Mouse (Mus musculus): ENCODE measurements around the gene Bcdin3d.

Gene Bcdin3d

DNA sequence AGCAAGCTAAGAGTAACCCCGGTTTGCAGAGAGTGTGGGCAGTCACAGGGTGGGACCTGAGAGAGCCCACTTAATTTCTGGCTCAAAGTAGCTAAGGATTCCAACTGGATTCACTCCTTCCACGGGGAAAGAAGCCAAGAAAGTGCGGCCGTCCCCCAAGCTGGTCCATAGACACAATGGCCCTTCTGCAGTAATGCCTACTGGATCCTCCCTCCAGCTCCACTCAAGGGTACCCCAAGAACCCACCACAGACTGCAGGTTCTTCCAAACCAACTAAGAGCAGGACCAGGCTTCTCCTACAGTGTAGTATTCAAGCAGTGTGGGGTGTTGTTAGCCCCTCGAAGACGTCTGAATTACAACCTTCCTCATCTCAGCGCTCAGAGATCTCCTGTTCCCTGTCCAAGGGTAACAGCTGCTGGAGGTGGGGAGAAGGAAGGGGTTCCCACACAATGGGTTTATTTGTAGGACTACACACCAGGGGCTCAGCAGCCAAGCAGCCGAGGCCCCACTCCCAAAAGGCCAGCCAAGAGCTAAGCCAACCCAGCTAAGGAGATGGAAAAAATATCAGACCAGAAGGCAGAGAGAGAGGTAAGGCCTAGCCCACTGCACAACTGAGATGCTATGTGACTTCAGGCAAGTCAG lies 33.6 kb downstream of the Bcdin3d start:
- no peak for DNase-seq (ENCODE audit: low spot score in 2 of 2)

GRCm38 (mm10) chr15:99440112-99440815 lies 34.3 kb downstream of the Bcdin3d start:
- DNase-seq (ENCODE audit: low spot score in 2 of 2): no peak

- no peak for DNase-seq (ENCODE audit: low spot score in 2 of 2)
Observed at GRCm38 (mm10) chr15:99438966-99439698, 35.4 kb downstream of the Bcdin3d start.

DNA sequence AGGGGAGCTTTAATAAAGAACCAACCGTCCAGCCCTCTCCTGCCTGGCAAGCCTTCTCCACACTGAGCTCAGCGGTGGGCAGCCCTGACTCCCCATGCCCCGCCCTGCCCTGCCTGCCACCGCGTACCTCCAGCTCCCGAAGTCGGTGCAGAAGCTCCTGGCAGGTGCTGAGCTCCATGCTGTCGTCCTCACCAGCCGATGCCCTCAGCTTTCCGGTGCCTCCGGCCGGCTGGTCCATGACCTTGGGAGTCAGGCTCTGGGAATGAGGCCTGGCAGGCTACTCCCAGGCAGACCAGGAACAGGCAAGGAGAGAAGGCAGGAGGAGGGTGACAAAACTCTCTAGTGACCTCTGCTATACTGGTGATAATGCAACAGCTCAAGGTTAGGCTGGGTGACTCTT lies 40.6 kb downstream of the Bcdin3d start:
- DNase-seq (ENCODE audit: low spot score in 2 of 2): no peak

- DNase-seq (ENCODE audit: low spot score in 2 of 2): no peak
Observed at GRCm38 (mm10) chr15:99433081-99433718, 41.3 kb downstream of the Bcdin3d start.

DNA sequence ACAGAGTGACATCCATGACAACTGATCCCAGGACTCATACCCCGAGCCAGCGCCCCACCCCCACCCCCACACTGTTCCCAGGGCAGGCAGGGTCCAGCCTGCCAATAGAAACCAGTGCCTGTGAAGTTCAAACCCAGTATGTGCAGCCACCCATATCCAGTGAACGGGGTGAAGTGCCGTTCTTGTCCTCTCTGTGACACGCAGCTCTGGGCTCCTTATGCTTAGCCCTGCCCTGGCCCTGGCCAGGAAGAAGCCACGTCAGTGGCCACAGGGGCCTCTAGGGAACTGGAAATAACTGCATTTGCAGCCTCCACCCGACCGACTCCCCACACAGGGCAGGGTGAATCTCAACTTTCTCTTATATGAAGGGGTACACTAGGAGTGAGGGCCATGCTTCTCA lies 42.6 kb downstream of the Bcdin3d start:
- no peak for DNase-seq (ENCODE audit: low spot score in 2 of 2)

GRCm38 (mm10) chr15:99431504-99431903 lies 43.0 kb downstream of the Bcdin3d start:
- DNase-seq (ENCODE audit: low spot score in 2 of 2): no peak

DNA sequence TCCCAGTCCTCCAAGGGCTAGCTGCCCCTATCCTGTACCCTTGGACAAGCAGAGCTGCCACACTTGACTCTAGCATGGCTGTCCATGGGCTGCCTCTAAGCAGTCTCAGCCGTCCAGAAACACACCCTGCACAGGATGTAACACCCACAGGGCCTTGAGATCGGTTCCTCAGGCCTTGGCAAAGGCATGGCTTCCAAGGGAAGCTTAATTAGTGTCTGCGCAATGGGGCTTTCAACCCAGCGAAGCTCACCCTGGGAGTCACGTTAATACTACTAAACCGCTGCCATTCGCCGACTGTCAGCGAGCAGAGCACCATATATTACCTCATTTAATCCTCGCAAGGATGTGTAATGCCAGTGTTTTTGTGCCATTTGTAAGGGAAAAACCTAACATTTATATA lies 43.5 kb downstream of the Bcdin3d start:
- no peak for DNase-seq (ENCODE audit: low spot score in 2 of 2)

- DNase-seq (ENCODE audit: low spot score in 2 of 2): no peak
Observed at GRCm38 (mm10) chr15:99430394-99430793, 44.1 kb downstream of the Bcdin3d start.

GRCm38 (mm10) chr15:99423884-99424283 lies 50.6 kb downstream of the Bcdin3d start:
- no peak for DNase-seq (ENCODE audit: low spot score in 2 of 2)

DNA sequence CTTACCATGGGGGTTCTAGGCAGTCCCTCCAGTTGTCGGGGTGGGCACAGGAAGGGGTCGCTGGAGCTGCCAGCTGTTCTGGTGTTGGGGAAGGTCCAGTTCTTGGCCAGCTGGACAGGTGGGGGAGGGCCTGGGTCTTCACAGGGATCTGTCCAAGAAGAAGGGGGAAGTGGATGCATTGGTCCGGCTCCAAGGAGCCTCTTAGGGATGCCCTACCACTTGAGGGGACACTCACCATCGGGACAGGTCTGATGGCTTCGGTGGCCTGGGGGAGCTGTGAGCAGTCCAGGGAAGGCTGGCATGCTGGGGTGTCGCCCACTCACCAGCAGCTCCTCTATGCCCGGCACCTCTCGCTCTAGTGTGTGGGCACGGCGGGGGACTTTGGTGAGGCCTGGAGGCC lies 51.4 kb downstream of the Bcdin3d start:
- DNase-seq (ENCODE audit: low spot score in 2 of 2): no peak

DNA sequence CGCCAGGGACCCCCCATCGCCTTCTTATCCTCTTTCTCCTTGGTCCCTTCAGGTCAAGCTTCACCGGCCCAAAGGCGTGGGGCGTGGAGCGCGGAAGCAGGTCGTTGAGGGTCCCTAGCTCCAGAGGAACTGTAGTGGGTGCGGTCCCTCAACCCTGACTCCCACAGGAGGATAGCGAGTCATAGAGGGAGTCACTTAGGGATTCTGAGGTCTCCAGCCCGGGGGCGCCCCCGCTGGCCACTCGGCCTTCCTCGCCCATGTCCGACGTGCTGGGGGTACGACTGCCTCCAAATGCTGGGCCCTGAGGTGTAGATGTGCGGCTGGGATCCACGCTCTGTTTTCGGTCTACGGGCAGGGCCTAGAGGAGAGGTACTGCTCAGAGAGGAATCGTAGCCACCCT lies 52.0 kb downstream of the Bcdin3d start:
- no peak for DNase-seq (ENCODE audit: low spot score in 2 of 2)

GRCm38 (mm10) chr15:99421676-99422075 lies 52.9 kb downstream of the Bcdin3d start:
- DNase-seq (ENCODE audit: low spot score in 2 of 2): no peak

DNA sequence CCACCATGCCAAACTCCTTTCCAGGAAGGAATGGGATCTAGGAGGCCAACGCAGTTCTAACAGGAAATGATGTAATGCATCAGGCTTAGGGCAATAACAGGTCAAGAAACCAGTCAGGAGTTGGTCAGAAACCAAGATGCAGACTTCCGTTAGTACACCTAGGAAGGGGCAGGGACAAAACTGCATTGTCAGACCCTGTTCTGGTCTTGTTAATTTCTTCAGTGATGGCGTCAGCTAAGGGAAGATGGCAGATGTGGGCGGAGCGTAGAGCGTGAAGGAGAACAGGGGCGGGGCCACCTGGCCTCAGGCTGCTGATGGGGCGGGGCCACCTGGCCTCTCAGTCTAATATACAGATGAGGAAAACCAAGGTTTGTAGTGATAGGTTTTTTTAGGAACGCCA lies 53.4 kb downstream of the Bcdin3d start:
- no peak for DNase-seq (ENCODE audit: low spot score in 2 of 2)

DNA sequence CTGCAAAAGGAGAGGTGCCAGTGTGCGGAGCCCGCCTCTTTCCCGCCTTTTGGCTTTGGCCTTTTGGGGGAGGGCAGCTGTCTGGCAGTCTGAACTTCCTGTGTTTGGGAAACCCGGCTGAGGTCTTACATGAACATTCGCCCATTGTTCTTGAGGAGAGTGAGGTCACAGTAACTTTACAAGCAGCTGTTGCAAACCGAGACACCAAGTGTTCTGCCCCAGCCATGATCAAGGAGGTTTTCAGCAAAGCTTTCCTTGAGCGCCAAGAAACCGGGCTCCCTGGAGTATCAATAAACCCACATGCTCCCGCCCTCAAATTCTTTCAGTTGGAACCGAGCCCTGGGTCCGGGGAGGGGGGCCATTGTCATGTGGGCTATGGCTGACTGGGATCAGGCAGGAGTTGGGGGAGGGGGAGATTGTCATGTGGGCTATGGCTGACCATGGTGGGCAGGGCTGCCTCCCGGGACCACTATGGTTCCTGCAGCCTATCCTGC lies 54.0 kb downstream of the Bcdin3d start:
- no peak for DNase-seq (ENCODE audit: low spot score in 2 of 2)

DNA sequence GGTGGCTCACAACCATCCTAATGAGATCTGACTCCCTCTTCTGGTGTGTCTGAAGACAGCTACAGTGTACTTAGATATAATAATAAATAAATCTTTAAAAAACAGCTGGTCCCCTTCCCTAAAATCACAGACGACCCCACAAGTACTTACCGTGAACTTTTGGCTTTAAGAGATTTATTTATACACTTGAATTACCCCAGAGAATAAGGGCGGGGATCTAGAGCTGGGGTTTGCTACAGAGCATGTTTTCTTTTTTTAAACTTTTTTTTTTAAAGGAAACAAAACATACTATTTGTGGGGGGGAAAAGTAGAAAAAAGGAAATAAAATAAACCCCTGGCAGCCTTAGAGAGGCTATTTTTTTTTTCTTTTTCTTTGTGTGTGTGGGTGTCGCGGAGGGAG lies 54.4 kb downstream of the Bcdin3d start:
- no peak for DNase-seq (ENCODE audit: low spot score in 2 of 2)

All from spleen, postnatal 4 days (tissue).